Mouse (Mus musculus) cerebral cortex, adult 2 months (tissue): ENCODE results near the gene Pik3cd.

Experiments used
- WGBS: fragments of 180-500 bp; shearing (Covaris S2); methylation state at CpG from one replicate; pipeline ENCODE4 v1.1.7; 2018; 5-methylcytosine and 5-hydroxymethylcytosine counted together

Gene Pik3cd

DNA sequence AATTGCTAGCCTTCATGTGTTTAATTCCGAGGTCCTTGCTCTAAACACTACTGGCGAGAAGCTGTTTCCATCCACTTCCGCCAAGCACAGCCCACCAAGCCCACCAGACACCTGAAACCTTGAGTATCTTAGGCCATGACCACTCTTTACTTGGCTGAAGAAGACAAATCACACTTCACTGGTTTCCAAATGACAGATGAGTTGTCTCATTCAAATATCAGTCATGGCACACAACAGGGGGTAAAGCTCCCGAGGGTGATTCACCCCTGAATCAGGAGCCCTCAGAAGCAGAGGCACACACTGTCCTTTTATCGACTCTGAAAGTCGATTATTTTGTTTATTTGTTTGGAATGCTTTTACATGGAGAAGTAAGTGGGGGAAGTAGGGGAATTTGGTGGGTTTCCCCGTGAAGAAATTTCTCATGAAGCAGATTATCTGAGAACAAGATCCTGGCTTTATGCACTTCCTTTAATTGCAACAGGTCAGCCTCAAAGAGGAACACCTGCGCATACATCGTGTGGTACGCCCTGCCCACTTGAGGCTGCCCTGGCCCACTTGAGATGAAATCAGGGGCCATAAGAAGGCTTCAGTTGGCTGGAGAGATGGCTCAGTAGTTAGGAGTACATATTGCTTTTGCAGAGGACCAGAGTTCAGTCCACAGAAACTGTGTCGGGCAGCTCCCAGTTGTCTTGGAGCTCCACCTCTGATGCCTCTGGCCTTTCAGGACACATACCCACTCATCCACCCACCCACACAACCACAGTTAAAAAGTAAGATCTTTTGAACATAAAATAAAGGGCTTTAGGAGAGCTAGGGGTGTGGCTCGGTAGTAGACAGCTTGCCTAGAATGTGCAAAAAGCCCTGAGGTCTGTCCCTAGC lies 12.3 kb downstream of the Pik3cd start:
- 86% methylated on average over 12 of the region's 12 CpGs for WGBS

DNA sequence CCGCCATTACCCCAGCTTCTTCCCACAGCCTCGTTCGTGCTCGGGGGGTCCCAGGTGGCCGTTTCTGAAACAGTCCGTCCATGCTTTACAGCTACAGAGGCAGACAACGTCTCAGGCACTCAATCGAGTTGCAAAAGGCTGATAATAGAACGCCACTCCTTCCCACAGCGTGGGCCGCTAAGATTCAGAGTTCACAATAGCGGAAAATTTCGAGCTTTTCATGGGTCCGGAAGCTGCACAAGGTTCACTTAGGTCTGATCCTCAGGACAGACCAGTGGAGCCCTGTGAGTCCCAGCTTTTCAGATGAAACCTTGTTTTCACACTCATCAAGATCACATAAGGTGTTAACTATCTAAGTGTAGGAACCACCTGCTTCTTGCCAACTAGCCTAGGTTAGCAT lies 13.5 kb downstream of the Pik3cd start:
- WGBS = 80% methylated on average over 14 of the region's 14 CpGs

DNA sequence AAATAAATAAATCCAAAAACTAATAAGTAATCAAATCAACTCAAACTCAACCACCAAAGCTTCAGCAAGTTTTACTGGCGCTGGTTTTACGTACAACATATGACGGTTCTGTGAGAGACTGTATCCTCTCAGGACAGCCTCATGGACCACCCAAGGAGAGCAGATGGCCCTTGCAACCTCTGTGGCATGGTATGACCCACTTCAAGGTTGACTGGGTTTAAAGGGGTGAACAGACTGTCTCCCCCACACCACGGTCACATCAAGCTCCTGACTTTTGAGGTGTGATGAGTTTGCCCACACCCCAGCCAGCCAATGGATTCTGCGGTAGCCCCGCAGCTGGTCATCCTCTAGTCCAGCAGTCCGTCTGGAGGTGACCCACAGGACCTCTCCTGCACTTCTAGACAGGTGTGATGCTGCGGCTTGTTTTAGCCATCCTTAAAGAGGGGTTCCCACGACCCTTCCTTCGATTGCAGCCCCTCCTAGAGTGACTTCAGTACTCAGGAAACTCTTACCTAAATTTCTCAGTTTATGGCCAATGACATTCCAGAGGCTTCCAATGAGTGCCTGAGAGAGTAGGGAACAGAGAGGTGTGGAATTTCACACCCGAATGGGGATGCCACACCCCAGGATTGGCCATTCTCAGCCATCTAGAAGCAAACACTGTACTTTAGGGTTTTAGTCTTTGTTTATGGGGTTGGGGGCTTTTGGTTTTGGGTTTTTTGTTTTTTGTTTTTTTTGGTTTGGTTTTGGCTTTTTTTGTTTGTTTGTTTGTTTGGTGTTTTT lies 17.3 kb downstream of the Pik3cd start:
- 87% methylated on average over 11 of the region's 11 CpGs for WGBS

DNA sequence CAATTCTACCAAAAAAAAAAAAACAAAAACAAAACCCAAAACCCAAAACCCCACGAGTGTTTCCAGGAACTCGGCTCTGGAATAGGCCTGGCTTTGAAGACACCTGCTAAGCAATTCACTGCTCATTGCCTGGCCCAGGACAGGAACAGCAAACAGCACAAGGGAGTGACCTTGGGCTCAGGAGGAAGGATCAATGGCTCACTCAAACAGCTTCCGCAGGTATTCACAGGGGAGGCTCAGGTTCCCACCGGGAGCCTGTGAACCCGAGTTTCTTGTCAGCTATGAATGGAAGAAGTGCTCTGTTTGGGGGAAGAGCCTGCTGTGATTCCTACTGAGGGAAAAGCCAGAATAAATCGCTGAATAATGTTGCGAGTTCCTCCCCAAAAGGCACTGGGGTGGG lies 18.5 kb downstream of the Pik3cd start:
- 54% methylated on average over 7 of the region's 7 CpGs for WGBS

DNA sequence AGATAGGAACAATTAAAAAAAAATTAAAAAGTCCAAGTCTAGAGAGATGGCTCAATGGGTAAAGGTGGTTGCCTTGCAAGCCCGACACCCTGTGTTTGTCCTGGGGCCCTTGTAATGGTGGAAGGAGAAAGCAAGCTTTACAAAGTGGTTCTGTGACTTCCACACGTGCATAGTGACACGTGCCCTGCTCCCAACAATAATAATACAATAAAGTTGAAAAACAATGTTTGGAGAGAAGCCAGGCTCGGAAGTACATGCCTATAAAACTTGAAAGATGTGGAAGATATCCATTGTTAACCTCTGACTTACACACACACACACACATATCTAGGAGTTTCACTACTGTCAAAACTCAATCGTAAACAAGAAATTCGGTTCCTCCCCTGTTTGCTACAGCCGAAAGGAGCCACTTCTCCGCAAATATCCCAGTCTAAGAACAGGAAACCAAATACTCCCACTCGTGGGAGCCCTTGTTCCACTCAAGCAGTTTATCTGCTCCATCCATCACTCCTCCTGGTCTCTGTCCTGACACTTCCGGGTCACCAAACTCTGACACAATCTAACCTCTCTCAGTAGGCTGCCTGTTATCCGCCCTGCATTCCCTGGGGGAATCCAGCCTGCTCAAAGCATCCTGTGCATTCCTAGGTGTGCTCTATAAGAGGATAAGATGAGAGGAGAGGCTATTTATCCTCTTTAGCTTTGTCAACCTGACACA lies 23.2 kb downstream of the Pik3cd start:
- 73% methylated on average over 11 of the region's 11 CpGs for WGBS

DNA sequence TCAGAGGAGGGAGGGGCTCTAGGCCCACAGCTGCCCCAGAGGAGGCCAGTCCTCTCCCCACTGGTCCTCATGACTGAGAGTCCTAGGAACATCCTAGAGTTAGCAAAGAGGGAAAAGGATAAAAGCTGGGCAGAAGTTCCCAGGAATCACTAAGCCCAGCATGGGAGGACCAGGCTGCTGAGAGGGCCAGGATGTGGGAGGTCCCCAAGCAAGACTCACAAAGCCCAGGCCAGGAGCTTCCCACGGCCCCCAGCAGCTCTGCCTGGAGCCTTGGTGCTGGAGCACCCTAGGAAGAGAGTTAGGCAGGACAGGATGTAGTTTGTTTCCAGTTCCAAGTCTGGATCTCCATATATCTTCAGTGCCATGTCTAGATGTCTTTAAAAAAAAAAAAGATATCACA lies 24.4 kb downstream of the Pik3cd start:
- WGBS = 46% methylated on average over 1 of the region's 1 CpGs

DNA sequence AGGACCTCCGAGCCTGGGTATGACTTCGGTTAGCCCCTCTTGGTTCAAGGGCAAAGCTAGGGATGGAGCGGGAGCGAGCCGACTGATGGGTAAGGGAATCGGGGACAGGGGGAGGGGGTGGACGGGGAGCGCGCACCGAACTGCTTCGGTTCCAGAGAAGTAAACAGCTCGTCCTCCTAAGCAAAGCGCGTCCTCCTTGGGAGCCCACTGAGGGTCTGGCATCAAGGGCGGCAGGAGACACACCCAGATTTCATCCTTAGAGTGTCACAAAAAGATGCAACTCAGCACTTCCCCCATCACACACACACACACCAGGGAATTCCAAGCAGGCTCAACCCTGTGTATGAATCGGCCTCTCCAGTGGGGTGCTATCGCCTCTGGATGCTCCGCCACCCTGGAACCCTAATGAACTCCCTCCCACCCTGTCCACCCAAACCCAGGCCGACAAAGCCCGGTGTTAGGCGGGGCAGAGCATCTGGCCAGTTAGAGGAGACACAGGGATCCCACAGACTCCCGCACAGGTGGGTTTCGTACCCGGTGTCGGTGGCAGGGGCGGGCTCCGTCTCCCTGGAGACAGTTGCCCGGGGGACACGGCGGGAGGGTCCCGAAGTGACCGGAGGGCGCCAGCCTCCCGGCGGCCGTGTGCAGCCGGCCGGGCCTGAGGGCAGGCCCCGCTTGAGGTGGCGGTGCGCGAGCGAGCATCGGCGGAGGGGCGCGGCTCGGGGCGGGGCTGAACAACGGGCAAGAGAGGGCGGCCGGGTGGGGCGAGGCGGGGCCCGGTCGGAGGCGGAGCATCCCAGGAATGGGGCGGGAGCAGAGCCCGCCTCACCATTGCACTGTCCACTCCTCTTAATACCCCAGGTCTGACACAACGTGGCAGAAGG lies 26.8 kb downstream of the Pik3cd start:
- WGBS = 4% methylated on average over 60 of the region's 60 CpGs

DNA sequence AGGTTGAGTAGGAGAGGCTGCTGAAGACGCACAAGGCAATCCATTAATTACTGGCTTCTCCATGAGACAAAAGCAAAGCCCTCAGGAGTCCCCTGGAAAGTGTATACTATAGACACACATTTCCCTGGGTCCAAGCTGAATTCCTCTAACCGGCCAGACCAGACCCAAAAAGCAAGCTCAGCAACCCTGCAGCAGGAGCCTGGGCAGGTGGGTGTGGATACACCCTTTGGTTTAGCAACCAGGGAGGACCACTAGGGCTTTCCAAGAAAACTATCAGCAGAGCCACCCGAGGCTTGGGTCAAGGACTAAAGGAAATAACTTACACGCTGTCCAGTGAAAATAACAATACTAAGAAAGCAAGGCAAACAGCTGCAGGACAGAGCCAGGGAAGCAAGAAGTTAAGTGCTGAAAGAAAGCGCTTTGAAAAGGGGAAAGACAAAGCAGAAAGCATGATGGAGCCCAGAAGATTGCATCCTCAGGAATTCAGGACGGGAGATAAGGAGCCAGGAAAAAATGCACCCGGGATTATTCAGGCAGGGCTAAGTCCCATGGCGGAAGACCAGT lies 27.5 kb downstream of the Pik3cd start:
- 19% methylated on average over 8 of the region's 8 CpGs for WGBS

DNA sequence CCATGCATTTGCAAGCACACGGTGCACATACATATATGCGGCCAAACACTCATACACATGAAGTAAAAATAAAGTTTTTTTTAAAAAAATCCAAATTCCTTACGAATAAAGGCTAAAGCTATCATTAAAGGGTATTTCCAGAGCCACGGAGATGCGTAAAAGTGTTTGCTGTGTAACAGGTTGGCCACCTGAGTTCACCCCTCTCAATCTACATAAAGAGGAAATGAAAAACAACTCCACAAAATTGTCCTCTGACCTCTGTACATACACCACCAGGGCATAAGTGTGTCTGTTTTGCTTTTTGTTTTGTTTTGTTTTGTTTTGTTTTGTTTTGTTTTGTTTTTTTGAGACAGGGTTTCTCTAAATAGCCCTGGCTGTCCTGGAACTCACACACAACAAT lies 29.6 kb downstream of the Pik3cd start:
- WGBS = 93% methylated on average over 5 of the region's 5 CpGs

DNA sequence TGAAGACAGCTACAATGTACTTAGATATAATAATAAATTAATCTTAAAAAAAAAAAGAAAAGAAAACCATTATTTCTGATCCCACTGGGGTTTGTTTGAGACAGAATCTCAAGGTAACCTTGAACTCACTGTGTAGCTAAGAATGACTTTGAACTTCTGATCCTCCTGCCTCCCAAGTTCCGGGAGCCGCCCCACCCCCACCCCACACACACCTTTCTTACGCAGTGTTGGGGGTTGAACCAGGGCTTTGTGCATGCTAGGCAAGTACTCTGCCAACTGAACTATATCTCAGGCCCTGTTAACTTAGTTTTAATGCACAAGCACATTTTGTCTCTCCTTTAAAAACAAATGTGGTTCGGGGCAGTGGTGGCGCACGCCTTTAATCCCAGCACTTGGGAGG lies 31.2 kb downstream of the Pik3cd start:
- 96% methylated on average over 6 of the region's 6 CpGs for WGBS

DNA sequence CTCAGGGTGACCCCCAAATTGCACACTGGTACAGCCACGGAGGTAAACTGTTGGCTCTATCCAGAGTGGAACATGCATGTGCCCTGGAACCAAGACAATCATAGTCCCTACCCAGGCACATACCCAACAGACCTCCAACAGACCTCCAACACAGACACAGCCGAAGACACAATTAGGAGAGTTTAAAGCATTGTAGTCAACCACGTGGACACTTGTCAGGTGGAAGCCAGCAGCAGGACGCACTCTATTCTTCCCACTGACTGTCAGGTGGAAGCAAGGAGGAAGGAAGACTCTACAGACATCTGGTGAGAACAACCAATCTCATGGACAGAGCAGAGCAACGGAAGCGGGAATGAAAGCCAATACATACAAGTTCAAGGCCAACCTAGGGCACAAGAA lies 36.7 kb downstream of the Pik3cd start:
- 88% methylated on average over 6 of the region's 6 CpGs for WGBS

DNA sequence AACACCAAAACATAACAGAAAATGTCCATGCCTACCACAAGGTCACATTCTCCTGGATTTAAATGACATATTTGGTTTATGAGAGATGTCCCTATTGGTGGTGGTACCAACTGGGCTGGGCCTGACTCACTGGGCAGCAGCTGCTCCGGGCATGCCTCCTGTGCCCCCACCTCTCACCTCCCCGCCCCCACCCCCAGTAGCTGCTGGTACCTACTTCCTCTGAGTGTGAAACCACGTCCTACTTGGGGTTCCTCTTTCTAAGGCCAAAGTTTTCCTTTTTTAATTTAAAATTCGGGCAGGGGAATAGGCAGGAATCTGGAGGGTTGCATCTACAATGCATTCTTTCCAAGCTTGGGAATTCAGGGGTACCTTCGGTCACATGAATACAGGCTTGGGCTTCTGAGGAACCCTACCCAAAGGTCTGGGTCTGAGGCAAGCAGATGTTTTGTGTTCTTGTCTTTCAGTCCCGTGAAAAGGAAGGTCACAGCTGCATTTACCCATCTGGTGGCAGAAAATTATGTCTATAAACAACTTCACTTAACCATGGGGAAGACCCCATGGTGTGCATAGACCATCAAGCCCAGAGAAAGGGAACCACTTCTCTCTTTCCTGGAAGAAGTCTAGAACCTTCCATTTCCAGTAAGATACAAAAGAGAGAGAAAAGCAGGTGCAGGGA lies 37.2 kb downstream of the Pik3cd start:
- 77% methylated on average over 6 of the region's 6 CpGs for WGBS

DNA sequence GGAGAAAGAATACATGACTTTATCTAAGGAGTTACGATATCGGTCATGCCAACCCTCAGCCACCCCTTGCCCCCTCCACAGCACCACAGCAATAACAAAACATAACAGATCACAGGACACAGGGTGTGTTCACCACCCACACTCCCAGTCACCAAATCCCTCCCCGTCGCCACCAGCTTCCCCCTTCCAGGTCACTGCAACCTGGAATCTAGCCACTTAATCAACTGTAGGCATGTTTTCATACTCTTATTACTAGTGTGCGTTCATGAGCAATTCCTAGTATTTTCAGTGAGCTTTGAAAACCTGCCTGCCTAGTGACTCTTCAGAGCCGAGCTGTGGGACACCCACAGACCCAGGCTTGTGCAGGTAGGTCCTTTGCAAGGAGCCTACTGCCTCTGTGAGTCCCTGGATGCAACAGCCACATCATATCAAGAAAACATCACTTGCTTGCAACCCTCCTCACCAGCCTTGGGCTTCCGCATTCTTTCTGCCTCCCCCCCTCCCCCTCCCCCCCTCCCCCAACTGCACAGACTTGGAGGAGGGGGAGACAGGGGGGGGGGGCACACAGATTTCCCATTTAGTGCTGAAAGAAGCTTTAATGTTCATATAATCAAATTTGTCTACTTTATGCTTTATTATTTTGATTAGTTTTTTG lies 38.4 kb downstream of the Pik3cd start:
- WGBS = 76% methylated on average over 7 of the region's 7 CpGs

DNA sequence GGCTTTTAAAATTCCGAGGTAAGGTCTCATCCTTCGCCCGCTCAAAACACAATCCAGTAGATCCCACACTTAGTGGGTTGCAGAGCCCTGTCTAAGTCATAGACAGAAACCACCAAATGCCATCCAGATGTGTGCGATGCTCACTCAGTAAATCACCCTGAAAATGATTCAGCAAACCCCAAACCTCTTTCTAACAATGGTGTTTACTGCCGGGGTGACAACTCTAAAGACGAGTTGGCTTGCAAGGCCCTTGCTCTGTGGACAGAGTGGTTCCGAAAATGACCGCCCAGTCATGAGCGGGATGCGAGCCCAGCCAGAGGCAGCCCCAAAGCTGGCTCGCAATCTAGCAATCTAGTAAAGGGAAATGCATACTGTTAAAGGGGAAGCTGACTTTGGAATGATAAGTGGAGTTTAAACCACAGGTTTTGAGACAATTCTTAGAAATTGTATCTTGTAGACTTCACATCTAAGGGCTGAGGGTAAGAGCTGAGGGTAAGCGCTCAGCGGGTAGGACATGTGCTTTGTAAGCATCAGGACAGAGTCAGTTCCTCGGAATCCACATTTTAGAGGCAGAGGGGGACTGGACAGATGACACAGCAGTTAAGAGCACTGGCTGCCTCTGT lies 40.3 kb downstream of the Pik3cd start:
- WGBS = 83% methylated on average over 14 of the region's 14 CpGs

DNA sequence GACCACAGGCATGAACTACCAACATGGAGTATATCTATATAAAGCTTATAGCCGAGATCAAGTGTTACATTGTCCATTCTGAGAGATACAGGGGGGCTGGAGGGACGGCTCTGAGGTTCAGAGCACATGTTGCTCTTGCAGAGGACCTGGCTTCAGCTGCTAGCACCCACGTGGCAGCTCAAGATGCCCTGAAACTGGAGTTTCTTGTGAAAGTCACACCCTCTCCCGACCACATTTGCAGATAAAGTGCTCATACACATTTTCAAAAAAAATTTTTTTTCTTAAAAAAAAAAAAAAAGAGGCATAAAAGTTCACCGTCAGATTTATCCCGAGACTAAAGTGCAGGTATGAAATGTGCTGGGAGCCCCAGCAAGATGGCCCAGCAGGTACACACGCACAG lies 41.8 kb downstream of the Pik3cd start:
- WGBS = 81% methylated on average over 7 of the region's 7 CpGs

DNA sequence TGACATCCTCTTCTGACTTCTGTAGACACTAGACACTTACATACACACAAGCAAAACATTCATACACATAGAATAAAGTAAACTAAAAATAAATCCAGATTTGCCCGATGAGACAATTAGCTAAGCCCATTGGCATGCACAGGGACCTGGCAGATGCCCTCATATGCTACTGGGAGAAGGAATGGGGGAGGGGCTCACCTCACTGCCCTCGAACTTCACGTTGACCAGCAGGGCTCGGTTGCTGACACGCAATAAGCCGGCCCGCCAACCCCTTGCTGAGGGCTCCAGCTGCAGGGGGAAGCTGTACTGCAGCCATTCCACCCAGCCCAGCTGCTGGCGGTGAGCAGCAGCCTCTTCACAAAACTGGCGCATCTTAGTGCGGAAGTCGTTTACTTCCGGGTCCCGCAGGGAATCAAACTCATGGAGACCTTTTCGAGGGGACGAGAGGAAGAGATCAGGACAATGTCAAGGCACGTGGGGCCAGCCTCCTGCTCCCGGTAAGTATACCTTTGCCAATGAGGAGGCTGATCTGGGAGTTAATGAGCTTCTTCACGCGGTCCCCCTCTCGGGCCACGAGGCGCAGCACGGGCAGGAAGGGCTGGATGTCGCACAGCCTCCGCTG lies 42.8 kb downstream of the Pik3cd start:
- 72% methylated on average over 25 of the region's 25 CpGs for WGBS

DNA sequence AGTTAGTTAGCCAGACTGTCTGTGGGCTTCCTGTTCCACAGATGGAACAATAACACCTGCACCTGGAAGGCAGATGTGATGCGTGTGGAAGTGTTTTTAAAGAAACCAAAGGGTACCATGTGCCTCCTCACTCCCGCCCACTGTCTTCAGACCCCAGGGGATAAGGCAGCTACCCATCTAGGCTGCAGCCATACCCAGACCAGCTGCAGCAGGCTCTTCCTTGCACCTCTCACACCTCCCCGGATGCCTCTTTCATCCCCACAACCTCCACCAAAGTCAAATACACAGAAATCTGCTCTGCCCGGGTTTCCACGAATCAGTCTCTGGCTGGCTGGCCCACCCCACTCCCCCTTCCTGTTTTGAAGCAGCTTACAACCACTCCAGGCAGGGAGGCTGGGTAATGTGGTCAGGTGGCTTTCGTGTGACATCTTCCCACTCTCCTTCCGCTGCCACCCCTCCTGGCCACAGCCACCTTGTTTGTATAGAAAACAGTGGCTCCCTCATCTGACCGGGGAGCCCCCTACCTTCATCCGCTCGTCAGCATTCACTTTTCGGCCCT lies 44.4 kb downstream of the Pik3cd start:
- WGBS = 79% methylated on average over 11 of the region's 11 CpGs

DNA sequence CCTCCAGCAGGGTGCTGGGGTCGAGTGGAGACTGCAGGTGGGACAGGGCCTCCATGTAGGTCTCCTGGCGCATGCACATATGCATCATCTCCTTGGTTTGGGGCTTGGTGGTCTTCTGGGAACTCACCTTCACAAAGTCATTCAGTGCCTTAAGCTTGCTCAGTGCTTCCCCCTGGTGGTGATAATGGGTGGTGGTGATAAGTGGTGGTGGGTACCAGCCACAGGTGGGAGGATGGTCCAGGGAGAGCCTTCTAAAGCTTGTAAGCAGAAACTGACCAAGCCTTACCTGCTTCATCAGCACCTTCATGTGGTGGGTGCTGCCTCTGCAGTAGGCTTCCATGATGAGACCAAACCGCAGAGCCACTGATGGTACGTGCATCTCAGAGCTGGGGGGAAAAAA lies 48.1 kb downstream of the Pik3cd start:
- WGBS = 86% methylated on average over 4 of the region's 4 CpGs
